Mouse (Mus musculus) ovary, postnatal 14 days (tissue): ENCODE results near the gene Ybey.

ENCODE experiments used
- DNase-seq: peaks from one replicate; pipeline ENCODE4 v3.0.0; 2022; ENCODE audit warnings: low spot score

Ybey gene

GRCm38 (mm10) chr10:76442178-76443088, 26.5 kb downstream of the Ybey start, which contains the start of gene Pcnt:
TSS of gene Pcnt (minus strand) at chr10:76442786.
- DNase-seq, result peak; percentile 92

GRCm38 (mm10) chr10:76440281-76440680, 28.6 kb downstream of the Ybey start, which contains the start of gene AC141477.1:
TSS of gene AC141477.1 (minus strand) at chr10:76440444.
- DNase-seq, result no peak

- no peak for DNase-seq
These were observed 29.6 kb downstream of the Ybey start for GRCm38 (mm10) chr10:76439107-76439890.

- no peak for DNase-seq
These were observed 35.0 kb downstream of the Ybey start for GRCm38 (mm10) chr10:76433925-76434324.

GRCm38 (mm10) chr10:76425674-76426073, 43.2 kb downstream of the Ybey start:
- DNase-seq, result no peak

- no peak for DNase-seq
These were observed 52.1 kb downstream of the Ybey start for GRCm38 (mm10) chr10:76416811-76417210.
